Comparison of ENCODE assay signal across 1 mouse cellular context in the genomic region with DNA sequence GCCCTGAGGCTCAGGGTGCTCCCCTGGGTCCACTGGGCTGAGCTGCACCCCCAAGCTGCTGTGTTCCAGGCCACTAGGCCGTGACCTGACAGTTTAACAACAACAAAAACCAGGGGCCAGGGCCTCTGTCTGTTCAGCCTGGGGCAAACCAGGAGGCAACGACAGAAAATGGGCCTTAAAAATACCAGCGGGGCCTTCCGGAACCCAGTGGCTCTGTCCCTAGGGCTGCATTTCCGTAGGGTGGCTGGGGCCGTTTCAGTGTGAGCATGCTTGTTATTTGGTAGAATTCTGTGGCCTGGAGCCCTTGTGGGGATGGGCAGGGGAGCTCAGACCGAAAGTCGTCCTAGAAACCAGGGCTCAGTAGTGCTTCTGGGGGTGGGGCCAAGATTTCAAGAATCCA.
TF ChIP-seq lines count a peak whose summit lies in the region.

No protein-coding gene starts in this region.

TF ChIP-seq in CH12.LX, 34 proteins besides CTCF, POLR2A, EP300 and RAD21 (continued from another document):
- TF ChIP-seq MEF2A (IDR thresholded peaks at IDR 0.05; ENCODE audit: borderline replicate concordance, low read depth, low read length), result peak; percentile 63; the same call in 1 of the 2 replicates
- TF ChIP-seq ETS1 (conservative IDR thresholded peaks at IDR 0.05; ENCODE audit: low read depth, low read length), result peak; percentile 48
- TF ChIP-seq ZNF384 (IDR thresholded peaks at IDR 0.05; ENCODE audit: low read depth, low read length), result 0 out of 2 replicates have a peak, but pooled peaks have one; percentile 7
- TF ChIP-seq CHD2 (IDR thresholded peaks at IDR 0.05; ENCODE audit: low read length), result 0 out of 2 replicates have a peak, but pooled peaks have one; percentile 43
- no peak for TF ChIP-seq POLR2AphosphoS2 (IDR thresholded peaks at IDR 0.05; ENCODE audit: low read depth, low read length)
- TF ChIP-seq SIN3A (IDR thresholded peaks at IDR 0.05; ENCODE audit: low read length), result peak; percentile 41; the same call in 1 of the 2 replicates
